Mouse (Mus musculus): ENCODE data around the gene Mrps27.
A peak's percentile ranks its signal among the peaks of the same experiment; 100 is the strongest.

Gene Mrps27

DNA sequence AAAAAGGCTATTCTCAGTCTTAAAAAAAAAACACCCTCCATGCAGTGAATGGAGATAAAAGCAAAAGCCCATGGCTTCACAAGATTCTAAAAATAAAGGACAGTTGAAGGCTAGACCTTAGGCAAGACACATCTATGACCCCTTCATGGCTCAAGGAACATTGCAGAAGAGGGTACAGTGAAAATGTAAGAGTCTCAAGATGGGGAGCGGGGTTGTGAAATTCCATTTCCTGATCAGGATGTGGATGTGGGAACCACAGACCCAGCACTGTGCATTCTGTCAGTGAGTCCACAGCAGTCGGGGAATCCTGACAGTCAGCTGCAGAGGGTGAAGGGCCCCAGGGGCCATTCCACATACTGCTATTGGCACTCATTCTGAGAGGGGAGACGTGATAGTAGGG is 48.5 kb downstream of the Mrps27 start:
- no peak for DNase-seq

DNA sequence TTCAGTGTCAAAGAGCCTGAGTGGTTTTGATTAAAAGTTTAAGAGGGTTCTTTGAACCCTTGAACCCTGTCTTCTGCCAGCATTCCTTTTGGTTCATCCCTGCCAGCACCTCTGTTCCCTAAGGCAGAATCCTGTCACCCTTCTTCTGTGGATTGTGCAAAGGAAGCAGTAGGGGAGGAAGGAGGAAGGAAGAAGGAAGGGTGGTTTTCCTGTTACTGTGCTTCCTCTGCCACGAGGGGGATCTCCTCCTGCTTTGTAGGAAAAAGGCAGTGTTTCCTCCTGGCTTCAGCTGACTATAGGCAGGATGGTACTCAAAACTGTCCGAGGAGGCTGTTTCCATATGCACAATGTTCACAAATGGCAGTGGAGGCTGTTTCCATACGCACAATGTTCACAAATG is 50.1 kb downstream of the Mrps27 start:
- DNase-seq, result no peak

- no peak for DNase-seq
These were observed 50.9 kb downstream of the Mrps27 start for GRCm38 (mm10) chr13:99395531-99395930.

- peak; percentile 75 for DNase-seq
These were observed 52.6 kb downstream of the Mrps27 start for GRCm38 (mm10) chr13:99397228-99397627.

- DNase-seq, result peak; percentile 48
These were observed 53.6 kb downstream of the Mrps27 start for GRCm38 (mm10) chr13:99398149-99398701.

DNA sequence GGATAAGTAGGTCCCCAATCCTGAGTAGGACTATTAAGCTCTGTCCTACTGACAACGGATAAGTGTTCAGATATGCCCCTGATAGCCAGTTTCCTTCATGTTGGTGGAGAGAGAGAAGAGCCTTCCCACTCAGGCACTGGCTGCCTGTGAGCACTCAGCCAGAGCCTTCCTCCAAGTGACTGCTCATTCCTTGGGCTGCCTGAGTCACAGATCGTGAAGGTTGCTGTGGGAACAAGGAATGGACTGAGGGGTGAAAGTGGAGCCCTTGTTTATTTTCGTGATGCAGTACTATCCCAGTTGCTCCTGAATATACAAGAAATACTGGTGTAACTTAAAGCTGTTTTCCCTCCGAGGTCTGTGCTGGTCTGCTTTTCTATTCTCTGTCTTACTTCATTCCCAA is 54.8 kb downstream of the Mrps27 start:
- no peak for DNase-seq

DNA sequence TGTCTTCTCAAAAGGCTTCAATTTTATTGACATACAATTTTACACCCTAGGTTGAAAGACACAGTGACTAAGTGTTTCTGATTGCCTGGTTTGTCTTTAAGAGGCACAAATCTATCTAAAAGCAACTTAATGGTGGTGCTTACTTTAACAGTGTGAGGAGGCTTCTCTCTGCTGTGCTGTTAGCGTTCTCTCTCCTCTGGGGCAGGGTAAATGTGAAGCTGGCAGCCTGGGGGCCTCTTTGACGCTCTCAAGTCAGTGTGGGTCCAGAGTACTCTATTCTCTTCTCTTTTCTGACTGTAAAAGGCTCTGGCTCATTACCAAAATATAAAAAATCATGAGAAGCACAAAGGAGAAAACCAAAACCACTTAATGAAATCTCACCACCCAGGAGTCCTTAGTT is 64.6 kb downstream of the Mrps27 start:
- no peak for DNase-seq

DNA sequence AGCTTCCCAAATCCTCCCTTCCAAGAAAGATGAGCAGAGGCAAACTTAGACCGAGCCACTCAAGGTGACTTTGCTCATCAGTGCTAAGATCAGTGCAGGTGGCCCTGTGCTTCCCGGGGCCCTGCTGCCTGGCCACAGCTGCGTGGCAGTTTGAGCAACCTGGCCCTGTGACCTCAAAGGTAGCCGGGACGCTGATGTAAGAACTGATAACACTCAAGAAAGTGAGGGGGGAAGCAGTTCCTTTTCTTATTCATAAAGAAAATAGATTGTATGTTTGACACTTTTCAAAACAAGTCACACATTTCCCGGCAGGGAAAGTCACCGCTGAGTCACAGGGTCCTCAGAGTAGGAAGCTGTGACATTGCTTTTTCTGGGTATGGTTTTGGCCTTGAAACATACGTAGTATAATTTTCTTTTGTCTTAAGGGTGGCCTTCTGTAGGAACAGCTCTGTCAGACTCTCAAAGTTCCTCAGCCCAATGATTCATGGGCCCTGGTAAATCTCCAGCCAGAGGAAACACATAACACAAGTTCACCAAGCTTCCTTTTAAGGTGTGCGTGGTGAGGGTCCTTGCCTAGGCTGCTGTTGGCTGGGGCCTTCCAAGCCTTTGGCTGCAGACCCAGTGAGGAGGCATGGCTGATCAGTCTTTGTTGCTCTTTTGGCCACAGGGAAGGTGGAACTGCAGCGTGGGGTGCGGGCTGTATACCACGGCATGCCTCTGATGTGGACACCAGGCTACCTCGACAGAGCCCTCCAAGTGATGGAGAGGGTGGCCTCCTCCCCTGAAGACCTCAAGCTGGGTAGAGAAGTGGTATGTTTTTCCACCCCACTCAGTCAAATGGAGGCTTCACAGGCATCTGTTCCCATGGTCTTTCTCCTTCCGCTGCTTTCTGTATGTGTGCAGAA is 66.3 kb downstream of the Mrps27 start:
- DNase-seq, result no peak

- DNase-seq, result peak; percentile 32
These were observed 67.2 kb downstream of the Mrps27 start for GRCm38 (mm10) chr13:99411761-99412160.

- peak; percentile 56 for DNase-seq
These were observed 68.0 kb downstream of the Mrps27 start for GRCm38 (mm10) chr13:99412477-99413080.

- no peak for DNase-seq
These were observed 69.1 kb downstream of the Mrps27 start for GRCm38 (mm10) chr13:99413481-99414351.

GRCm38 (mm10) chr13:99414352-99414742 is 69.8 kb downstream of the Mrps27 start:
- no peak for DNase-seq

- no peak for DNase-seq
These were observed 72.0 kb downstream of the Mrps27 start for GRCm38 (mm10) chr13:99416601-99417000.

- DNase-seq, result no peak
These were observed 79.0 kb downstream of the Mrps27 start for GRCm38 (mm10) chr13:99423581-99423980.

DNA sequence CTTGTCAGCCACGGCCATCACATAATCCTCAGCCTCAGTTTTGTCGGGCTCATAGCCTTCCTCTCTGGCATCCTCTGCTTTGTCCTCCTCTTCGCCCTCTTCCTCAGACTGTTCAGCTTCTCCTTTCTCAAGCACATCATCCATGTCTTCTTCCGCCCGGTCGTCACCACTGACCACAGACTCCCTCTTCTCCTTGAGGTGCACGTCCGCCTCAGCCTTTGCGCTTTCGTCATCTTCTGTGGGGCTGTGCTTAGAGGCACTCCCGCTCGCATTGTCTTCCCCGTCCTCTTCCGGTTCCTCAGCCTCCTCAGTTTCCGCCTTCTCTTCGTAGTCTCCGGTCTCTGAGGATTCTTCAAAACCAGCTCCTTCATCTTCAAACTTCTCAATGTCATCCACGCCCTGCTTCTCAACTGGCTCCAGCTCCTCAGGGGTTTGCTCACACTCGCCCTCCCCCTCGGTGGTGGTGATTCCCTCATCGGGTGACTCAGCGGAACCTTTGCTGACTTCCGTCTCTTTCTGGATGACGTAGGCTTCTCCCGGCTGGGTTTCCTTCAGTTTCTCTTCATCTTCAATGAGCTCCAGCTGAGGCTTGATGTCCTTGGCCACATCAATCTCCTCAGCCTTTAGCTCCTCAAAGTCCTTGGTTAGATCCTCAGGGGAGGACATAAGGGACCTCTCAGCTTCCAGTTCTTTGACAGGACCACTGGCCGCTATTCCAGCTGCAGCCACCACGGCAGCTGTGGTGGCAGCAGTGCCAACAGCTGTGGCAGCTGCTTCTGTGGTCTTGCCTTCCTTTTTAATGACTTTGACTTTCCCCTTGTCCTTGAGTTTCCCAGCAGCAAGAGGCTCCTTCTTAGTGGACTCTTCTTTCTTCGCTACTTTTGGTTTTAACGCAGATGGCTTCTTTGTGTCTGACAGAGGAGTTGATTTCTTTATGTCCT is 88.8 kb downstream of the Mrps27 start:
- no peak for DNase-seq

GRCm38 (mm10) chr13:99434494-99434893 is 89.9 kb downstream of the Mrps27 start:
- peak; percentile 40 for DNase-seq

DNA sequence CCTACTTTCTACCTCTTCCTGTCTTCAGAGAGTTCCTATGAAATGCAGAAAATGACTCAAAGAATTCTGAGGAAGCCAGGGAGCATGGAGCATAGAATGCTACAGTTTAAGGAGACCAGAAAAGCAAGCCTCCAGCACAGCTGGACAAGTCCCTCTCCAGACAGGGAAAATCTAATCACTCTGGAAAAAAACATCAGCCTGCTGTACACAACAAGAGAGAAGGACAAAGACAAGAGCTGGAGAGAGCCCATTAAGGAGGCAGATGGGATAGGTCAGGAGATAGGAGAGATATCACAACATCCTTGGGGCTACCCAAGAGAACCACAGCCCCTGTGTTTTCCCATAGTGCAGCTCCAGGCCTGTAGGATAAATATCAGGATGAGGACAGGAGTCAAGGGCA is 92.5 kb downstream of the Mrps27 start:
- no peak for DNase-seq

DNA sequence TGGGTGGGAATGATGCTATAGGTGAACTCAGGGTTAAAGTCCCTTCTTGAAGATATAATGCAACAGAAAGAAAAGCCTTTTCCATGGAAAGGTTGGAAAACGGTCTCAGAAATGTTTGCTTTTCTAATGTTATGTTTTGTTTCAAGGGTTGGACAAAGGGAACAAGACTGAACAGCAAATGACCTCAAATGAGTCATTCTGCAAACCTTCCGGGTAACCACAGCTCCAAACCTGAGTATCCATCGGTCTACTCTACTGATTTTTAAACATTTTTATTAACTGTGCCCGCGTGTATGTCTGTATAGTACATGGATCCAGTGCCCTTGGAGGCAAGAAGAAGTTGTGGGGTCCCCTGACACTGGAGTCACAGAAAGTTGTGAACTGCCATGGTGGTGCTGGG is 94.8 kb downstream of the Mrps27 start:
- DNase-seq, result no peak

DNA sequence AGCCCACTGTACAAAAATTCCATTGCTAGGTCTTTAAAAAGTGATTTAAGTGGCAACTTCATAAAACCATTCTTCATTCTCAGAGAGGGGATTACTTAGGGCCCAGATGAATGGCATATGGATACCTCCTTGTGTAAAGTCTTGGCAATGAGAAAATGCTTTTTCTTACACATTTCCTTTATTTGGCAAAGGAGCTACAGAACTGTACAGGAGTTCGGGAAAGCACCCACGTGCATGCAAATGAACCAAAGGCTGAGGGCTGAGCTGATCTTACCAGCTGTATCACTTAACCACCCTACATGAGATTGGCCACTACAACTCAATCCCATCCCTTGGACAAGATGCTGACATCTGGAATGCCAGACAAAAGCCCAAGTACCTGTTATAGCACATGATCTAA is 95.6 kb downstream of the Mrps27 start:
- DNase-seq, result no peak

- DNase-seq, result no peak
These were observed 97.3 kb downstream of the Mrps27 start for GRCm38 (mm10) chr13:99441700-99442433.

Data from cerebellum, adult 11 months (tissue).